Mouse (Mus musculus): ENCODE results near the gene A930018P22Rik. TPM values are rescaled to one million over a fixed set of nuclear protein-coding genes. Genes with fewer than 3 reads are reported as not detected.

Gene A930018P22Rik
- polyA plus RNA-seq, 1 experiment from 2014 or later, result not detected

- 90% methylated on average over 4 of the region's 4 CpGs for WGBS
- Histone ChIP-seq H3K4me3 (ENCODE audit: low read depth, low read length) (no peak overlapping the region), H3K4me2 (replicated peaks; ENCODE audit: low read depth, low read length) (no peak overlapping the region), H3K9me3 (ENCODE audit: control insufficient read depth, low read length) (no peaks in the 10 kb centered on the region), H3K4me1 (replicated peaks; ENCODE audit: control insufficient read depth, insufficient read depth, low read length) (no peaks in the 10 kb centered on the region), H3K27me3 (ENCODE audit: control insufficient read depth, insufficient read depth, low read length) (no peaks in the 10 kb centered on the region), H3K36me3 (ENCODE audit: control insufficient read depth, insufficient read depth, low read length) (no peaks in the 10 kb centered on the region), H3K9ac (ENCODE audit: low read depth, low read length) (no peak overlapping the region), H3K27ac (ENCODE audit: low read depth, low read length) (no peak overlapping the region)
- no peak for DNase-seq (ENCODE audit: low spot score)
- ATAC-seq (ENCODE audit: low FRiP score), result no peak
These were observed 41.5 kb downstream of the A930018P22Rik start for GRCm38 (mm10) chr2:104163978-104164487.

GRCm38 (mm10) chr2:104165631-104166030 lies 43.1 kb downstream of the A930018P22Rik start:
- no peaks in the 10 kb centered on the region for H3K4me1 ChIP-seq (replicated peaks; ENCODE audit: control insufficient read depth, insufficient read depth, low read length)
- no peaks in the 10 kb centered on the region for H3K36me3 ChIP-seq (ENCODE audit: control insufficient read depth, insufficient read depth, low read length)
- WGBS, result 100% methylated on average over 2 of the region's 2 CpGs
- no peak overlapping the region for H3K9ac ChIP-seq (ENCODE audit: low read depth, low read length)
- H3K27me3 ChIP-seq (ENCODE audit: control insufficient read depth, insufficient read depth, low read length), result no peaks in the 10 kb centered on the region
- ATAC-seq (ENCODE audit: low FRiP score) (no peak), DNase-seq (ENCODE audit: low spot score) (no peak)
- H3K9me3 ChIP-seq (ENCODE audit: control insufficient read depth, low read length), result no peaks in the 10 kb centered on the region
- H3K4me2 ChIP-seq (replicated peaks; ENCODE audit: low read depth, low read length), result no peak overlapping the region
- H3K27ac ChIP-seq (ENCODE audit: low read depth, low read length), result no peak overlapping the region
- H3K4me3 ChIP-seq (ENCODE audit: low read depth, low read length), result no peak overlapping the region

GRCm38 (mm10) chr2:104167765-104168164 lies 45.2 kb downstream of the A930018P22Rik start:
- DNase-seq (ENCODE audit: low spot score) (no peak), ATAC-seq (ENCODE audit: low FRiP score) (peak; percentile 43; the same call in 1 of the 2 replicates)
- Histone ChIP-seq H3K4me2 (replicated peaks; ENCODE audit: low read depth, low read length) (no peak overlapping the region), H3K27me3 (ENCODE audit: control insufficient read depth, insufficient read depth, low read length) (no peaks in the 10 kb centered on the region), H3K4me1 (replicated peaks; ENCODE audit: control insufficient read depth, insufficient read depth, low read length) (no peaks in the 10 kb centered on the region), H3K36me3 (ENCODE audit: control insufficient read depth, insufficient read depth, low read length) (no peaks in the 10 kb centered on the region), H3K9me3 (ENCODE audit: control insufficient read depth, low read length) (no peaks in the 10 kb centered on the region), H3K27ac (ENCODE audit: low read depth, low read length) (no peak overlapping the region), H3K9ac (ENCODE audit: low read depth, low read length) (no peak overlapping the region), H3K4me3 (ENCODE audit: low read depth, low read length) (no peak overlapping the region)
- WGBS, result 92% methylated on average over 23 of the region's 23 CpGs

GRCm38 (mm10) chr2:104168186-104168896 lies 45.8 kb downstream of the A930018P22Rik start:
- Histone ChIP-seq H3K9ac (ENCODE audit: low read depth, low read length) (no peak overlapping the region), H3K4me1 (replicated peaks; ENCODE audit: control insufficient read depth, insufficient read depth, low read length) (no peaks in the 10 kb centered on the region), H3K36me3 (ENCODE audit: control insufficient read depth, insufficient read depth, low read length) (no peaks in the 10 kb centered on the region), H3K4me3 (ENCODE audit: low read depth, low read length) (no peak overlapping the region), H3K9me3 (ENCODE audit: control insufficient read depth, low read length) (no peaks in the 10 kb centered on the region), H3K27me3 (ENCODE audit: control insufficient read depth, insufficient read depth, low read length) (no peaks in the 10 kb centered on the region), H3K27ac (ENCODE audit: low read depth, low read length) (no peak overlapping the region), H3K4me2 (replicated peaks; ENCODE audit: low read depth, low read length) (no peak overlapping the region)
- 54% methylated on average over 17 of the region's 17 CpGs for WGBS
- ATAC-seq (ENCODE audit: low FRiP score) (peak; percentile 82), DNase-seq (ENCODE audit: low spot score) (peak; percentile 21)

- no peak overlapping the region for H3K9ac ChIP-seq (ENCODE audit: low read depth, low read length)
- no peak overlapping the region for H3K4me3 ChIP-seq (ENCODE audit: low read depth, low read length)
- no peaks in the 10 kb centered on the region for H3K27me3 ChIP-seq (ENCODE audit: control insufficient read depth, insufficient read depth, low read length)
- ATAC-seq (ENCODE audit: low FRiP score) (no peak), DNase-seq (ENCODE audit: low spot score) (no peak)
- H3K4me1 ChIP-seq (replicated peaks; ENCODE audit: control insufficient read depth, insufficient read depth, low read length), result no peaks in the 10 kb centered on the region
- no peak overlapping the region for H3K4me2 ChIP-seq (replicated peaks; ENCODE audit: low read depth, low read length)
- no peaks in the 10 kb centered on the region for H3K9me3 ChIP-seq (ENCODE audit: control insufficient read depth, low read length)
- WGBS, result 75% methylated on average over 11 of the region's 11 CpGs
- no peaks in the 10 kb centered on the region for H3K36me3 ChIP-seq (ENCODE audit: control insufficient read depth, insufficient read depth, low read length)
- no peak overlapping the region for H3K27ac ChIP-seq (ENCODE audit: low read depth, low read length)
These were observed 50.3 kb downstream of the A930018P22Rik start for GRCm38 (mm10) chr2:104172695-104173348.

GRCm38 (mm10) chr2:104173431-104173830 lies 50.9 kb downstream of the A930018P22Rik start:
- H3K36me3 ChIP-seq (ENCODE audit: control insufficient read depth, insufficient read depth, low read length), result no peaks in the 10 kb centered on the region
- ATAC-seq (ENCODE audit: low FRiP score) (no peak), DNase-seq (ENCODE audit: low spot score) (no peak)
- H3K9ac ChIP-seq (ENCODE audit: low read depth, low read length), result no peak overlapping the region
- no peak overlapping the region for H3K27ac ChIP-seq (ENCODE audit: low read depth, low read length)
- H3K4me3 ChIP-seq (ENCODE audit: low read depth, low read length), result no peak overlapping the region
- H3K4me1 ChIP-seq (replicated peaks; ENCODE audit: control insufficient read depth, insufficient read depth, low read length), result no peaks in the 10 kb centered on the region
- H3K4me2 ChIP-seq (replicated peaks; ENCODE audit: low read depth, low read length), result no peak overlapping the region
- H3K9me3 ChIP-seq (ENCODE audit: control insufficient read depth, low read length), result no peaks in the 10 kb centered on the region
- WGBS, result 96% methylated on average over 3 of the region's 3 CpGs
- H3K27me3 ChIP-seq (ENCODE audit: control insufficient read depth, insufficient read depth, low read length), result no peaks in the 10 kb centered on the region

Other genes with a start within 250 kb of the A930018P22Rik start
- 21.3 and 23.9 TPM in 2 replicates for gene Lmo2, start 164.8 kb upstream of the A930018P22Rik start, polyA plus RNA-seq (2014; fragmentation: Nextera tagmentation; extraction: Ambion mirVana)
- 59.9 and 61.4 TPM in 2 replicates for gene Fbxo3, start 95.0 kb upstream of the A930018P22Rik start, polyA plus RNA-seq (2014; fragmentation: Nextera tagmentation; extraction: Ambion mirVana)
- gene 4931422A03Rik, start 94.4 kb upstream of the A930018P22Rik start, polyA plus RNA-seq (2014; fragmentation: Nextera tagmentation; extraction: Ambion mirVana), result 1.9 and 2.5 TPM in 2 replicates
- gene Gm10912, start 56.9 kb upstream of the A930018P22Rik start, polyA plus RNA-seq (2014; fragmentation: Nextera tagmentation; extraction: Ambion mirVana), result not detected in 2 replicates
- not detected in 2 replicates for gene Gm10799, start 54.2 kb upstream of the A930018P22Rik start, polyA plus RNA-seq (2014; fragmentation: Nextera tagmentation; extraction: Ambion mirVana)
- 4.3 and 4.8 TPM in 2 replicates for gene Cd59b, start 52.9 kb upstream of the A930018P22Rik start, polyA plus RNA-seq (2014; fragmentation: Nextera tagmentation; extraction: Ambion mirVana)
- gene Cd59a, start 27.0 kb upstream of the A930018P22Rik start, polyA plus RNA-seq (2014; fragmentation: Nextera tagmentation; extraction: Ambion mirVana), result 31.7 and 32.3 TPM in 2 replicates